In the genomic region with DNA sequence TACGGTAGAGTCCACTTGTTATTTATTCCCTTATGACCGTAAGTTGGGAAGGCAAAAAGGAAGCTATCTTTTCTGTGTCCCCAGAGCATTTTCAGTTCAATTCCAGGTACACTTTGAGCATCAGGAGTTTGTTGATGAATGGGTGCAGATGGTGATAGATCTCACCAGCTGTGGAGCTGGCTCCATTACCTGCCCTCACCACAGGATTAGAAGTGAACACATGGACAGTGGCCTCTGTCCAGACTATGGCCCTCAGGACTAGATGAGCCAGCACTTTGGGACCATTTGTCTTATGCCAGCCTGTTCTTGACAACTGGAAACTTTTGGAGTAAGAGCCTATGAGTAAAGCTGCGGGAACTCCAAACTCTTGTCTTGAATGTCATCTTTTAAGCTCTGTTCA, we compare ENCODE assay signal across 19 mouse cellular contexts.
DNase-seq lines count a peak whose midpoint lies in the region; TF ChIP-seq lines count a peak whose summit lies in the region.
"Had no signal": no experiment of that assay in that cellular context is flagged by ENCODE, and none has a peak within 500 bp of the region (broad histone marks: within the 10 kb centered on the region; RNA-seq: fewer than 3 reads in every experiment).

No protein-coding gene starts in this region.

- H3K9me3 ChIP-seq in heart, embryonic 10.5 days: no peaks in the 10 kb centered on the region
- H3K9me3 ChIP-seq: embryonic facial prominence, embryonic 10.5 days; embryonic facial prominence, embryonic 12.5 days; forebrain, embryonic 13.5 days; forebrain, embryonic 15.5 days; G1E had no signal

- 93% methylated on average over 3 of the region's 3 CpGs for WGBS in thymus, adult 2 months
- 85% methylated on average over 3 of the region's 3 CpGs for WGBS in heart, embryonic 10.5 days

- no peaks in the 10 kb centered on the region for H3K27me3 ChIP-seq in thymus, adult 2 months (ENCODE audit: control insufficient read depth, insufficient read depth, low read length)
- H3K27me3 ChIP-seq in heart, embryonic 10.5 days (ENCODE audit: insufficient read depth, poor library complexity, severe bottlenecking): no peaks in the 10 kb centered on the region
- H3K27me3 ChIP-seq: CH12.LX; embryonic facial prominence, embryonic 12.5 days; forebrain, embryonic 13.5 days; forebrain, embryonic 15.5 days had no signal

- DNase-seq in adrenal gland, adult (ENCODE audit: inconsistent age in 2 of 2, low spot score in 1 of 2): peak; percentile 30 to 80
- DNase-seq in adrenal gland, postnatal 25 days: no peak
- peak; percentile 3 to 12 for DNase-seq in cerebellum, postnatal 10 days
- no peak for DNase-seq in cerebellum, postnatal 14 days
- DNase-seq in adrenal gland, postnatal 14 days: peak; percentile 28
- DNase-seq in thymus, adult 2 months: no peak
- DNase-seq in heart, embryonic 10.5 days (ENCODE audit: low spot score): no peak
- DNase-seq: B cell, adult 2 months; cerebellum, adult 11-12 months; cerebellum, adult 2 months; cerebellum, adult 9-10 months; cerebellum, postnatal 25 days; forebrain, postnatal 0 days had no signal

- no peak overlapping the region for H3K27ac ChIP-seq in thymus, adult 2 months (ENCODE audit: control insufficient read depth, insufficient read depth, low read length)
- no peak overlapping the region for H3K27ac ChIP-seq in heart, embryonic 10.5 days
- H3K27ac ChIP-seq: embryonic facial prominence, embryonic 10.5 days; embryonic facial prominence, embryonic 12.5 days; forebrain, embryonic 13.5 days; forebrain, embryonic 15.5 days had no signal

- no peak overlapping the region for H3K4me3 ChIP-seq in thymus, adult 2 months (ENCODE audit: control insufficient read depth, insufficient read depth, low read length)
- no peak overlapping the region for H3K4me3 ChIP-seq in heart, embryonic 10.5 days
- H3K4me3 ChIP-seq: embryonic facial prominence, embryonic 10.5 days; embryonic facial prominence, embryonic 12.5 days; forebrain, embryonic 13.5 days; forebrain, embryonic 15.5 days had no signal

- no peak for TF ChIP-seq POLR2A in thymus, adult 2 months (IDR thresholded peaks at IDR 0.05; ENCODE audit: control insufficient read depth, extremely low read depth, insufficient read depth, low read length, poor library complexity)

- TF ChIP-seq CTCF in thymus, adult 2 months (IDR thresholded peaks at IDR 0.05; ENCODE audit: borderline replicate concordance, control insufficient read depth, extremely low read depth, insufficient read depth, low read length, poor library complexity): no peak

- H3K4me1 ChIP-seq in thymus, adult 2 months (replicated peaks; ENCODE audit: control insufficient read depth, insufficient read depth, low read length): no peaks in the 10 kb centered on the region
- H3K4me1 ChIP-seq in heart, embryonic 10.5 days: no peaks in the 10 kb centered on the region
- H3K4me1 ChIP-seq: embryonic facial prominence, embryonic 10.5 days; embryonic facial prominence, embryonic 12.5 days; forebrain, embryonic 13.5 days; forebrain, embryonic 15.5 days had no signal

- H3K36me3 ChIP-seq in thymus, adult 2 months (ENCODE audit: control insufficient read depth, insufficient read depth, low read length): no peaks in the 10 kb centered on the region
- H3K36me3 ChIP-seq in heart, embryonic 10.5 days: no peaks in the 10 kb centered on the region
- H3K36me3 ChIP-seq: embryonic facial prominence, embryonic 10.5 days; embryonic facial prominence, embryonic 12.5 days; forebrain, embryonic 15.5 days; G1E had no signal

Comparison
In these comparisons a context has a peak if more than half of its experiments do, and no peak if none do; other contexts are left out.
1. DNase-seq: peak in adrenal gland, adult (2 of 2), cerebellum, postnatal 10 days (2 of 2) and adrenal gland, postnatal 14 days (single experiment); none in adrenal gland, postnatal 25 days (single experiment), cerebellum, postnatal 14 days (0 of 2), thymus, adult 2 months (single experiment) and heart, embryonic 10.5 days (single experiment).